Mouse (Mus musculus) embryonic facial prominence, embryonic 13.5 days (tissue): ENCODE results near the gene Acsm2. TPM values are rescaled to one million over a fixed set of nuclear protein-coding genes. Genes with fewer than 3 reads are reported as not detected.

Experiments
- ATAC-seq: fragments of 200-750 bp; cut with Nextera tagmentation; 2 replicates; pipeline ENCODE4 v1.8.0; 2017; ENCODE audit warnings: low read depth; ENCODE audit not compliant: insufficient number of reproducible peaks, insufficient read depth, low FRiP score, low TSS enrichment
- H3K27ac ChIP-seq: fragments of 300-500 bp; sonication (generic); 2 replicates; pipeline ENCODE4 v1.5.1; 2015; ENCODE audit warnings: moderate library complexity, mild to moderate bottlenecking, inconsistent platforms
- H3K27me3 ChIP-seq: fragments of 300-500 bp; sonication (generic); 2 replicates; pipeline ENCODE4 v1.6.1; 2015; ENCODE audit warnings: mild to moderate bottlenecking, inconsistent platforms
- H3K36me3 ChIP-seq: fragments of 300-500 bp; sonication (generic); 2 replicates; pipeline ENCODE4 v1.6.1; 2015; ENCODE audit warnings: mild to moderate bottlenecking, inconsistent platforms
- H3K4me1 ChIP-seq: fragments of 300-500 bp; sonication (generic); 2 replicates; pipeline ENCODE4 v1.6.1; 2015; ENCODE audit warnings: inconsistent platforms
- H3K4me2 ChIP-seq: fragments of 300-500 bp; sonication (generic); 2 replicates; pipeline ENCODE4 v1.6.1; 2015; ENCODE audit warnings: moderate library complexity, mild to moderate bottlenecking, inconsistent platforms
- H3K4me3 ChIP-seq: fragments of 300-500 bp; sonication (generic); 2 replicates; pipeline ENCODE4 v1.5.1; 2015; ENCODE audit warnings: mild to moderate bottlenecking, inconsistent platforms
- H3K9ac ChIP-seq: fragments of 300-500 bp; sonication (generic); 2 replicates; pipeline ENCODE4 v1.6.1; 2015; ENCODE audit warnings: mild to moderate bottlenecking, inconsistent platforms
- H3K9me3 ChIP-seq: fragments of 300-500 bp; sonication (generic); 2 replicates; pipeline ENCODE4 v1.6.1; 2016; ENCODE audit warnings: inconsistent platforms
- WGBS: fragments of 180-500 bp; shearing (Covaris S2); methylation state at CpG from one replicate; pipeline ENCODE4 v1.1.7; 2015; ENCODE audit warnings: mixed read lengths; 5-methylcytosine and 5-hydroxymethylcytosine counted together
- polyA plus RNA-seq: library from polyadenylated mRNA; unstranded; fragments of >200 nt; fragmentation: Nextera tagmentation; extraction: Ambion mirVana; gene quantifications from 2 replicates; pipeline ENCODE4 v1.2.1, GENCODE M21; 2015

Acsm2 gene
- not detected in 2 replicates for polyA plus RNA-seq

- no peak within 1 kb of the TSS for H3K4me3 ChIP-seq
- no peak within 1 kb of the TSS for H3K27ac ChIP-seq
- WGBS = 73% methylated on average over 1 of the region's 1 CpGs
- H3K4me2 ChIP-seq = no peak within 1 kb of the TSS
- H3K9me3 ChIP-seq = no peaks in the 10 kb centered on the region
- no peaks in the 10 kb centered on the region for H3K4me1 ChIP-seq
- no peaks in the 10 kb centered on the region for H3K27me3 ChIP-seq
- H3K36me3 ChIP-seq = no peaks in the 10 kb centered on the region
- H3K9ac ChIP-seq = no peak within 1 kb of the TSS
- no peak for ATAC-seq
Measured at GRCm38 (mm10) chr7:119554040-119554439, at the start of gene Acsm2. Gene Acsm2, plus strand, starts transcription at chr7:119554340.

- 78% methylated on average over 4 of the region's 4 CpGs for WGBS
- H3K4me1 ChIP-seq = no peaks in the 10 kb centered on the region
- H3K4me2 ChIP-seq = no peak overlapping the region
- H3K36me3 ChIP-seq = no peaks in the 10 kb centered on the region
- H3K27ac ChIP-seq = no peak overlapping the region
- ATAC-seq = no peak
- no peaks in the 10 kb centered on the region for H3K9me3 ChIP-seq
- H3K4me3 ChIP-seq = no peak overlapping the region
- no peak overlapping the region for H3K9ac ChIP-seq
- H3K27me3 ChIP-seq = no peaks in the 10 kb centered on the region
Measured at GRCm38 (mm10) chr7:119511143-119511542, 43.0 kb upstream of the Acsm2 start.

DNA sequence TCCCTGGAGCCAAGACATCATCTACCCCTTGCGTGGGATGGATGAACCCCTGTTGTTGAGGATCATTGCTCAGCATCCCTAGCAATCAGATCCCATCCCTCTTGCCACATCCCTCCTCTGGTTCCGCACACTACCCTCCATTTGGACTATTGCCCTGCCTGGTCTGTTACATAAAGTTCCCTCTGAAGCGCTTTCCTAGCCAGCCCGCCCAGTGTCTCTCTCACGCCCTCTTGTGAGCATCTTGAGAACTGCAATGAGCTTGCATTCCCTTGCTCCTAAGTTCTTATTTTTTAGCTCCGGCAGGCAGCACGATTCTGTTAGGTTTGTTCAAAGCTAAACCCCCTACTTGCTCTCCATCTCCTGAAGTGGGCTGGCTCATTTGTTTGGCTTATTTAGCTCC lies 41.1 kb upstream of the Acsm2 start:
- Histone ChIP-seq H3K36me3 (no peaks in the 10 kb centered on the region), H3K27ac (no peak overlapping the region), H3K4me3 (no peak overlapping the region), H3K9ac (no peak overlapping the region), H3K4me1 (no peaks in the 10 kb centered on the region), H3K9me3 (no peaks in the 10 kb centered on the region), H3K4me2 (no peak overlapping the region), H3K27me3 (no peaks in the 10 kb centered on the region)
- 33% methylated on average over 7 of the region's 7 CpGs for WGBS
- no peak for ATAC-seq

GRCm38 (mm10) chr7:119515492-119516271 lies 38.5 kb upstream of the Acsm2 start:
- Histone ChIP-seq H3K4me2 (no peak overlapping the region), H3K27me3 (no peaks in the 10 kb centered on the region), H3K9ac (no peak overlapping the region), H3K36me3 (no peaks in the 10 kb centered on the region), H3K4me1 (no peaks in the 10 kb centered on the region), H3K27ac (no peak overlapping the region), H3K4me3 (no peak overlapping the region), H3K9me3 (no peaks in the 10 kb centered on the region)
- 69% methylated on average over 10 of the region's 10 CpGs for WGBS
- ATAC-seq = no peak

DNA sequence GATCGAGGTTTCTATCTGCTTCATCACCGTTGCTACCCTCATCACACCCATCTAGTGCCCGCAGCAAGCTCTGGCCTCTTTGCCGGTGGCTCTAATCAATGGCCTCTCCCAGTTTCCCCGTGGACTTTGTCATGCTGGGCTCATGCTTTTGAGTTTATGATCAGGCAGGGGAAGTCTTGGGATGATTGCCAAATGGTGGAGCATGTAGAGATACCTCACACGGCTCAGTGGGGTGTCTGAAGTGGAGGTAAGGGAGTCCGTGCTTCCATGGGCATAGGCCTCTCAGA lies 37.9 kb upstream of the Acsm2 start:
- Histone ChIP-seq H3K9ac (no peak overlapping the region), H3K36me3 (no peaks in the 10 kb centered on the region), H3K4me3 (no peak overlapping the region), H3K4me1 (no peaks in the 10 kb centered on the region), H3K27me3 (no peaks in the 10 kb centered on the region), H3K9me3 (no peaks in the 10 kb centered on the region), H3K4me2 (no peak overlapping the region), H3K27ac (no peak overlapping the region)
- WGBS = 74% methylated on average over 7 of the region's 7 CpGs
- no peak for ATAC-seq

DNA sequence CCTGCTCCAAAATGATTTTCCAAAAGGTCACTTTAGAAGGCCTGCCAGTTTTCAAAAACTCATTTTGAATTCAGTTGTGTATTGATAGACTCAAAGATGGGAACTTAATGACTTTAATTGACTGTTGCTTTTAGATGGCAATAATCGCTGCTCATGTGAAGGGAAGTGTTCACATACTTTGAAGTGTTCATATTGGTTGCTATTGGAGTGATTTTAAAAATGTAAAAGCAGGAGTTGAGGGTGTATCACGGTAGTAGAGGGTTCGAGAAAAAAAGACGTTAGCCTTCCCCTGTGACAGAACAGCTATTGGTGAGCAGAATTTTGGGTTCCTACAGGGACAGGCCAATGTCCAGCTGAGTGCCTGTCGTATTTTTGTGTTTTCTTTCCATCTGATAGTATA lies 35.0 kb upstream of the Acsm2 start, which contains the start of gene Acsm5:
Gene Acsm5, plus strand, starts transcription at position 301 of the 400 bp plus-strand sequence.
- Histone ChIP-seq H3K4me2 (no peak within 1 kb of the TSS), H3K4me1 (no peaks in the 10 kb centered on the region), H3K9me3 (no peaks in the 10 kb centered on the region), H3K4me3 (no peak within 1 kb of the TSS), H3K27me3 (no peaks in the 10 kb centered on the region), H3K36me3 (no peaks in the 10 kb centered on the region), H3K27ac (no peak within 1 kb of the TSS), H3K9ac (no peak within 1 kb of the TSS)
- no peak for ATAC-seq
- WGBS = 67% methylated on average over 5 of the region's 5 CpGs

DNA sequence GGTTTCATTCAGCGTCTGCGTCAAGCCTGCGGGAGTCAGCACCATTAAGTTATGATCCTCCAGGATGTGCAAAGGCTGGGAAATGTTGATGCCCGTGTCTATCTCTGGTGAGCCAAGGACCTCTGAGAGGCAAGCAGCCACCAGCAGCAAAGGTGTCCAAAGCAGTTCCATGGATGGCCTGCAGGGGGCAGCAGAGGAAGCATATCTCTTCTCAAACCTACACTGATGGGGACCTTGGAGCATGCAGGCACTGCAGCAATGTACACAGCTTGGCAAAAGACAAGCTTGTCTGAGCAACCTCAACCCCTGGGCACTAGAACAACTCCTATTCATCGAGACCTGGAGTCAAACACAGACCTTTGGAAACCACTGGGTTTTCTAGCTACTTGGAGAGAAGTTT lies 34.5 kb upstream of the Acsm2 start:
- Histone ChIP-seq H3K9ac (no peak overlapping the region), H3K27ac (no peak overlapping the region), H3K4me3 (no peak overlapping the region), H3K27me3 (no peaks in the 10 kb centered on the region), H3K9me3 (no peaks in the 10 kb centered on the region), H3K4me1 (no peaks in the 10 kb centered on the region), H3K36me3 (no peaks in the 10 kb centered on the region), H3K4me2 (no peak overlapping the region)
- WGBS = 54% methylated on average over 5 of the region's 5 CpGs
- ATAC-seq = no peak

- H3K27ac ChIP-seq = no peak overlapping the region
- peaks cover 2% of the 10 kb centered on the region; the same call in 1 of the 2 replicates for H3K27me3 ChIP-seq
- WGBS = 85% methylated on average over 3 of the region's 3 CpGs
- H3K4me3 ChIP-seq = no peak overlapping the region
- H3K4me2 ChIP-seq = no peak overlapping the region
- no peak overlapping the region for H3K9ac ChIP-seq
- no peaks in the 10 kb centered on the region for H3K36me3 ChIP-seq
- H3K4me1 ChIP-seq = no peaks in the 10 kb centered on the region
- H3K9me3 ChIP-seq = no peaks in the 10 kb centered on the region
- no peak for ATAC-seq
Measured at GRCm38 (mm10) chr7:119521816-119522215, 32.3 kb upstream of the Acsm2 start.

DNA sequence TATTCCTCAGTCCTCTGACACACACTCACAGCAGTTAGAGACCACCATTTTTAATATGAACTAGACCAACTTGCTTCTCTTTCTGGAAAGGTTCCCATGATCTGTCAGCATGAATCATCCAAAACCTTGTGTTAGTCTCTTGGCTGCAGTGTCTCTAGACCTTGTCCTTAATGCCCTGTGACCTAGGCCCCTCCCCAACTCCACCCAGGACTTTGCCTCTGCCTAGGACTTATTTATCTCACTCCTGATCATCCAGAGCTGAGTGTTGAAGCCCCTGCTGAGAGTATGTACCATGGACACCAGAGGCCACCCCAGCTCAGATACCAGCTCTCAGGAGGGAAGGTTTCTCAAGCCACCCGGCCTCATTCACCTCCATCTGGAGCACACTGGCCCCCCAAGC lies 31.8 kb upstream of the Acsm2 start:
- H3K9ac ChIP-seq = no peak overlapping the region
- no peaks in the 10 kb centered on the region for H3K4me1 ChIP-seq
- no peaks in the 10 kb centered on the region for H3K9me3 ChIP-seq
- H3K27me3 ChIP-seq = peaks cover 2% of the 10 kb centered on the region; the same call in 1 of the 2 replicates
- 77% methylated on average over 1 of the region's 1 CpGs for WGBS
- ATAC-seq = no peak
- H3K36me3 ChIP-seq = no peaks in the 10 kb centered on the region
- H3K4me3 ChIP-seq = no peak overlapping the region
- no peak overlapping the region for H3K27ac ChIP-seq
- no peak overlapping the region for H3K4me2 ChIP-seq

- Histone ChIP-seq H3K4me2 (no peak within 1 kb of the TSS), H3K27me3 (peaks cover 2% of the 10 kb centered on the region; the same call in 1 of the 2 replicates), H3K36me3 (no peaks in the 10 kb centered on the region), H3K4me3 (no peak within 1 kb of the TSS), H3K4me1 (no peaks in the 10 kb centered on the region), H3K27ac (no peak within 1 kb of the TSS), H3K9ac (no peak within 1 kb of the TSS), H3K9me3 (no peaks in the 10 kb centered on the region)
- no peak for ATAC-seq
- whole genome bisulfite sequencing = 73% methylated on average over 4 of the region's 4 CpGs
Measured at GRCm38 (mm10) chr7:119523389-119523788, 30.8 kb upstream of the Acsm2 start, which contains the start of gene Pdilt. Gene Pdilt, minus strand, starts transcription at chr7:119523489.

DNA sequence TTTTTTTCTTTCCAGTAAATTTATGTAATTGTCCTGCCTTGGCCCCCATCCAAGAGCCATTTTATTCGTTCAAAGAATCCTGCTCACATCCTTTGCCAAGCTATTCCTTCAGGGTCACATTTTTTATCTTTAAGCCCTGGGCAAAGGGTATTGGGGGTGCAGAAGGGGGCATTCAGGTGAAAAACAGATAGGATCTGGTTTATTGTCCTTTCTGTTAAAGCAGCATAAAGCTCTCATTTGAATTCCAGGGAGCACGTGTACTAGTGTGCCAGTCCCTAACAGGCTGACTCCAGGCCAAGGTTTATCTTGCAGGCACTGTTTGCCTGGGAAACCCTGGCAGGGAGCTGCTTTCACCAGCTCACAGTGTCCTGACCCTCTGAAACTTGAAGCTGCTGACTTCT lies 28.3 kb upstream of the Acsm2 start:
- Histone ChIP-seq H3K27me3 (peaks cover 2% of the 10 kb centered on the region; the same call in 1 of the 2 replicates), H3K36me3 (no peaks in the 10 kb centered on the region), H3K4me2 (no peak overlapping the region), H3K27ac (no peak overlapping the region), H3K4me1 (no peaks in the 10 kb centered on the region), H3K9ac (no peak overlapping the region), H3K9me3 (no peaks in the 10 kb centered on the region), H3K4me3 (no peak overlapping the region)
- ATAC-seq = no peak
- WGBS = 36% methylated on average over 2 of the region's 2 CpGs

DNA sequence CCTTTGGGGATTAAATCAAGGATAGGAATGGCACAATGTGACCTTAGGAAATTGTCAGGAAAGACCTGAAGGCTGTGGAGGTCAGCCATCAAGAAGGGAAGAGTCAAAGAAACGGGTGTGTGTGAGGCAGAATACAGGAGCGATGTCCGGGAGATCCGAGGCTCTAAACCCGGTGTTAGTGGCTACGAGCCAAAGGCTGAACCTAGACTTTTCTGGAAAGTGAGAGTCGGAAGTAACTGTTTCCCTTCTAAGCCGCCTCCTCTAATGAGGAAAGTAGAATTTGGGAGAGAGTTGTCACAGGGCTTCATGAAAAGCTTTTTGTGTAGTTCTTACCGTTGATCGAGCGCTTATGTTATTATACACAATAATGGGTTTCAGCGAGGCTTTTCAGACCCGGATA lies 27.7 kb upstream of the Acsm2 start:
- no peak for ATAC-seq
- no peaks in the 10 kb centered on the region for H3K9me3 ChIP-seq
- no peak overlapping the region for H3K4me2 ChIP-seq
- no peak overlapping the region for H3K27ac ChIP-seq
- 76% methylated on average over 13 of the region's 13 CpGs for WGBS
- no peak overlapping the region for H3K9ac ChIP-seq
- H3K36me3 ChIP-seq = no peaks in the 10 kb centered on the region
- H3K27me3 ChIP-seq = peaks cover 2% of the 10 kb centered on the region; the same call in 1 of the 2 replicates
- no peak overlapping the region for H3K4me3 ChIP-seq
- no peaks in the 10 kb centered on the region for H3K4me1 ChIP-seq
